Mouse (Mus musculus) testis, postnatal 10 days (tissue): ENCODE data around the gene Lgals3bp.

Experiments
- DNase-seq: peaks from one replicate; pipeline ENCODE4 v3.0.0; 2021; ENCODE audit warnings: low spot score

The Lgals3bp gene

DNA sequence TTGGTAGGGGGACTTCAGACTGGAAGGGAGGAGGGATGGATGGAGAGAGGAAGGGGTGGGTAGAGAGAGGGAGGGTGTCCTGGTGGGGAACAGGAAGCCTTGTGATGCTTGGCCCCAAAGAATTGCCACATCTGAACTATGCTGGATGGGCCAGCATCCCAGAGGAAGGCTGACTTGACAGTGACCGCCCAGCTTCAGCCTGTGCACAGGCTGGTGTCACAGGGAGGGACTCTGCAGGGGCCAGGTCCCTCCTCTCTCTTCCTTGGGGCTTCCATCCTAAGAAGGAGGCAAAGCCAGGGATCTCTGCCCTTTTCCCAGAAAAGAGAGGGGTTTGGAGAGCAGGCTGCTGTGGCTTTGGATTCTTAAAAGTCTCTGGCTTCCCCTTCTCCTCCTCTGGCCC lies 39.4 kb downstream of the Lgals3bp start:
- DNase-seq: no peak

DNA sequence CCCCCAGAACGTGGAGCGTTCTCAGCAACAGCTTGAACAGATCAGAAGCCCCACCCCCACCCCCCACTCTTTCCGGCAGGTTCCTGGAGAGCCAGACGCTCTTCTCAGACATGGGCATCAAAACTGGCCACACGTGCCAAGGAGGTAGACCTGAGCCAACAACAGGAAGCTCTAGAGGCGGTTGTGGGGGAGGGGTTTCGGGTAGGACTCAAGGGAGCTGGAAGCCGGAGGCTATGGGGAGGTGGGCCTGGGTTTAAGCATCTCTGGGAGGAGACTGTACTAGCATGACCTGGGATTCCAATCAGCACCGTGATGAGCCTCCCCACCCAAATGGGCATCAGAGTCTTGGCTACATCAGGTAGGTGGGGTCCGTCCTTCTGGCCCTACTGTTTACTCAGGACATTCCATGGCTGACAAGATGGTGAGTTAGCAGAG lies 41.0 kb downstream of the Lgals3bp start:
- DNase-seq: peak; percentile 59

DNA sequence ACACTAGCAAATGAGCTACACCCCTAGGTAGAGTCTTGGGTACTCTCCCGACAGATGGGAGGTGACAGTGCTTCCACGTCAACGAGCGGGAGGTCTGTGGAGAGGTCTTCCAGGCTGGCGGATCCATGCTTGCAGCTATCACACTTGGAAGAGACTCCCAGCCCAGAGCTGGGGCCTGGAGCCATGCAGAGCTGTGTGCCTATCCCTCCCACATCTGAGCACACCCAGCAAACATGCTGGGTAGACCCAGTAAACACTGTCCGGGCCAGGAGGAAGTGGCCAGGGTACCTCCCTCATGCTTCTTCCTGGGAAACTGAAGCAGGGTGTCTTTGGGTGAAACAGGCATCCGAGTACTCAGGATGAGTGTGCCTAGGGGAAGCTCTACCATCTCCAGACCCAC lies 41.4 kb downstream of the Lgals3bp start:
- DNase-seq: no peak

DNA sequence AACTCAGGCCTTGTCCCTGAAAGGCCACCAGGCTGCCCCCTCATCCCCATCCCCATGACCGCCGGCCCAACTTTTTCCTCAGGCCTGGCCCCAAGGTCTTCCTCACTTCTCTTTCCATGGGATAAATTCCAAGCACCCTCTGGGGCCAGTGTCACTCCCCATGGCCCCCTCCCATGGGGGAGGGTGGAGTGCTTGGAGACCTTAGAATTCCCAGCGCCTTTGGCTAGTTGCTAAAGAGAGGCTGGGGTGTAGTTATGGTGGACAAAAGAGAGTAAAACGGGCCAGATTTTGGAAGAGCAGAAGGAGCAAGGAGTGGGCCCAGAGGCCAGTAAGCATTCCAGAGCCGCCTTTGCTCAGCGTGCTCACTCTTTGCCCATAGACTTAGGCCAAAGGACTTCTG lies 46.3 kb downstream of the Lgals3bp start, which contains the start of gene Timp2:
Timp2 (minus strand) TSS at position 101 of the 400 bp plus-strand sequence.
- no peak for DNase-seq

DNA sequence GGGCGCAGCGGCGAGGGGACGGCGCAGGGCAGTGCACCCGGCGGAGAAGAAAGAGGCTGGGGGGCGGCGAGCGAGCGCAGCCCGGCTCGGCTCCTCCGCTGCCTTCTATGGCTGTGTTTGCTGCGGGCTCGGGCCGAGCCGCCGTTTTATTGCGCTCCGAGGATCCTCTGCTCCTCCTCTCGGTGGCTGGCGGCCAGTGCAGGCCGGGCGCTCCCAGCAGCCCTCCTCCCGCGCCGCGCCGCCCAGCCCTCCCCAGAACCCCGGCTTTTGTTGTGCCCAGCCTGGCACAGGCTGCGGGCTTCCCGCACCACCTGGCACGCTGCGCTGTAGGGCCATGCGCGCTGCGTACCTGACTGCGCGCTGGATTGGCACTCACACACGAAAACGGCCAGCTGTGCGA lies 46.7 kb downstream of the Lgals3bp start:
- DNase-seq: peak; percentile 95

DNA sequence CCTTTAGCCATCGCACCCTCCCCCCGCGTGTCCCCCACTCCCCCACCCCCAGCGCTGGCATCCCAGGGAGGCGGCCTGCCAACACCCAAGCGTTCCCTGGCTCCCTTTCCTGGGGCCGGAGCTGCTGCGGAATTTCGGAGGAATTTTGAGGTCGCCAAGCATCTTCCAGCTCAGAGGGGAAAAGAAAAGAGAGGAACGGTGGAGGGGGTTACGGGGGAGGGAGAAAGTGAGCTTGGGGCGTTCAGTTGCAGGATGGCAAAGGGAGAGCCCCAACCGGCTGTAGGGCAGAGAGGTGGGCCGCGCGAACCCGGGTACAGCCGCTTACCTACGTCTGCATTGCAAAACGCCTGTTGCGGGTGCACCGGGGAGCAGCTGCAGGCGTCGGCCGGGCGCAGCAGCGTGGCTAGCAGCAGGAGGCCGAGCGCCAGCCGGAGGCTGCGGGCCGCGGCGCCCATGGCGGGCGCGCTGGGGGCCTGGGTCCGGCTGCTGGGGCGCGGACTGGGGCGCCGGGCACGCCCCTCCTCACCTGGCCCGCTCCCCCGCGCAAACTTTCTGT lies 47.2 kb downstream of the Lgals3bp start:
- peak; percentile 73 for DNase-seq

DNA sequence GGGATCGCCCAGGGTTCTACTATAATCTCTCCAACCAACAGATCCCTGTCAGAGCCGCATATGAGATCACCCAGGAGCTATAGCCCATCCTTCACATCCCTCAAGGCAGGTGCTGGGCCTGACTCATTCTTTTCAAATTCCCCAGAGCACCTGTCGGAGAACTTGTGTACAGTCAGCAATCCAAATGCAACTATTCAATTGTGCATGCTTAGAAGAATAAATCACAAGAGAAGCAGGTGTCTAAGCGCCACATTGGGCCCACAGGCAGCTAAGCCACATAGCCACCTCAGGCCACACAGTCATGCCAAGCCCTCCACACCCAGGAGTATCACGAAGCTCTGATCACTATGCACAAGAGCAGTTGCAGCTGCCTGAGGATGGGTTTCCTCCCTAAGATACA lies 52.4 kb downstream of the Lgals3bp start:
- no peak for DNase-seq

DNA sequence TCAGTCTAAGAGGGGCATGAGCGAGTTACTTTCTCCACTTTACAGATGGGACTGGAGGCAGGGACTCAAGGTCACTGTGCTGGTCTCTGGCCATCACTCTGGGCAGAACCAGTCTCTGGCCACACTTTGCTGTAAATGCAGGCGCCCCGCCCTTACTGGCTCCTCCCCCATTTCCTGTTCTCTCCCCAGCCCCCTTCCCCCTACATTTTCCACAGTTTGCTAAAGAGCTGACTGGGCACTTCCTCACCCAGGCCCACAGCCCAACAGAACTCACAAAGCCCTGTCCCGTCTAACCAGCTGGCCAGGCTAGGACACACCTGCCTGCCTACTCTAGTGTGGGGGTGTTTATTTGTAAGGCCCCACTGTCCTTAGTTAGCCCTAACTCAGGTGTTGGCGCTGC lies 53.0 kb downstream of the Lgals3bp start:
- DNase-seq: peak; percentile 82

DNA sequence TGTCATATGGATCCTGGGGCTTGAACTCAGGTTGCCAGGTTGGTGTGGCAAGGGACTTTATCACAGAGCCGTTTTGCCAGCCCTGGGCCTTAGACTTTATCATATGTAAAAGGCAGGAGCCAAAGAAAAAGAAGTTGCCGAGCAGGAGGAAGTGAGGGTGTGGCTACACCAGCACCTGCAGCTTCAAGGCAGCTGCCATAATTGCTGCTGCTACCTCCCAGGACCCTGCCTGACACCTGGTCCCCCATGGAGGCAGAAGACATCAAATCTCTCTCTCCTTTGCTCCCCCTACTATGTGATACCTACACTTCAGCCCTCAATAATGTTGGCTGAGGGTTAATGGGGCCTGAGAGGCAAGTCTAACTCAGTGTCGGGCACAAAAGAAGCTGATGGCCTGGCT lies 53.5 kb downstream of the Lgals3bp start:
- no peak for DNase-seq

DNA sequence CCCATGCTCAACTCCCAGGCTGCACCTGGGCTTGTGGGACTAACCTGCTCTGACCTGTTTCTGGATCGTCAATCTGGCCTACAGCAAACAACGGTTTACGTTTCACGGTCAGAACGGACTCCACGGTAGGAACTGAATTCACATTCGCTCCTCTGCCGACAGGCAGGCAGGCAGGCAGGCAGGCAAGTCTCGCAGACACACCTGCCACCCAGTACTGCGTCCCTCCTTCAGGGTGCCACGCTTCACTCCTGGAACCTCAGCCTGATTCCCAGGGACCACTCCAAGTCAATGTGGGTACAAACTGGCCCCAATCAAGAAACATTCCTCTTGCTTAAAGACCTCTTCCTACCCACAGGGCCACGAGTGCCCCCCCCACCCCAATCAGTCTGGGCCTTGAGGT lies 54.0 kb downstream of the Lgals3bp start:
- no peak for DNase-seq

DNA sequence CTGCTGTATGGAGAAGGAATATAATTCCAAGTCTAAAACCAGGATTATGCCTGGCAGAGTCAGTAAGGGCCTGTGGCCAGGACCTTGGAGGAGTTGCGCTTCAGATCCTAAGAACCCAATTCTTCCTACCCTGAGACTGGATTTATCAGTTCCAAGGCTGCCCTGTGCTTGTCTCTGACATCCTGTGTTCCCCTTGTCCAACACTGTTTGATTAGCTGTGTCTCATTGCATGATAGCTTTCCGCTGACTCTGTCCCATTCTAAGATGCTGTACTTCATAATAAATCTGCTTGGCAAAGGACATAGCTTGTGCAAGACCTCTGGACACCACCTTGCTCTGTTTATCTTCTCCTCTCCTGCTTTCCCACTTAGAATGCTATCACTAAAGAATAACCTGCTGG lies 54.5 kb downstream of the Lgals3bp start:
- no peak for DNase-seq

DNA sequence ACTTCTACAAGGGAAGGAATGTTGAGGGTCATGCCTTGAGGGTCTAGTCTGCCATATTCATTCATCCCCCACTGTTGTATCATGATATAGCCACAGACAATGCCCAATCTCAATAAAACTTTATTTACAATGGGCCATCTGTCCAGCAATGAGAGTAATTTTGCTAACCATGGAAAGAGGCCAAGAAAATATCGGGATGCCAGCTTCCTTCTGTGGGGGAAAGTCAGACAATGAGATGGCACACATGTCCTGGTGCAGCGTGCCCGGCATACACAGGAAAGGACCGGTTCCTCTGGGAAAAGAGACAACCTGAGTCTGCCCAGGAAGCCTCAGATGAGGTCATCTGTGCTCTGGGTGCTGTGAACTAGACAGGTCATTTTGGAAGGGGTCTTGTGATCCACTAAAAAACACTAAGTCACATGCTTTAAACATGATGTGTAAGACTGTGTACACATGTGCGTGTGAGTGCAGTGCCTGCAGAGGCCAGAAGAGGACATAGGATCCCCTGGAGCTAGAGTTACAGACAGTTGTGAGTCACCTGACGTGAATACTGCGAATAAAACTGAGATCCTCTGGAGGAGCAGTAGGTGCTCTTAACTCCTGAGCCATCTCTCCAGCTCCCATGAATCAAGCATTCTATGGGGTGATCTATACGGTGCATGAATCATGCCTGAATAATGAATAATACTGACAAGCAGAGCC lies 55.3 kb downstream of the Lgals3bp start:
- no peak for DNase-seq

DNA sequence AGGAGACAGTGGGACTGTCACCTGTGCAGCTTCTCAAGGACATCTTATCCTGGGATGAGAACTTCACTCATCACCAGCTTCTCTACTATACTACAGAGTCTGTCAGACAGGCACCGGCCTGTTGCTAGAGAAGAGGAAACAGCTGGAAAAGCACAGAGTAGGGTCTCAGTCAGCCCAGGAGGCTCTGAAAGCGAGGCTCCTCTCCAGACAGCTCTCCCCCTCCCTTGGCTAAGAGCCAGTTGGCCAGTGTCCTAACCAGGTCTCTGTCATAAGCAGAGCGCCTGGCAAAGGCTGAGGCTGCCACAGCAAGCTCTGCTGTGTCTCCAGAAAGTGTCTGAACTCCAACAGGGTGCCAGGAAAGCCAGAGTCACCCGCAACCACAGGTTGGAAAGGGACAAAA lies 56.2 kb downstream of the Lgals3bp start:
- DNase-seq: peak; percentile 76

DNA sequence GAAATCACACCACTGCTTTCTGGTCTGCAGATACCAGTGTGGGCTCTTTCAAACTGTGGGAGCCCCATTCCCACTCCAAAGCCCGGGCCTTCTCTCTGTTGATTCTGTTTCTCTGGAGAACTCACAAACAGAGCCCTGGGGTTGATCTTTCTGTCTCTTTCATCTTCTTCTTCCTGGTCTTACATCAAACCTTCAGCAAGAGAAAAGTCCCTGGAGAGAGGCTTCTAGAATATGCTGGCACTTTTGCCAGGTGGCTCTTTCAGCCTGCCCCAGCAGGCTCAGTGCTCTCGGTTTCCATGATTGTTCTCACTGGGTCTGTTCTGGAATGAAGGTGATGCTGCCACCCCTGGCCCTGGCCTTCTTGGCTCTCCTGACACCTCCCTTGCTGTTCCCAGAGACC lies 58.3 kb downstream of the Lgals3bp start:
- DNase-seq: no peak
